Mouse (Mus musculus): ENCODE results near the gene Snx29.

DNA sequence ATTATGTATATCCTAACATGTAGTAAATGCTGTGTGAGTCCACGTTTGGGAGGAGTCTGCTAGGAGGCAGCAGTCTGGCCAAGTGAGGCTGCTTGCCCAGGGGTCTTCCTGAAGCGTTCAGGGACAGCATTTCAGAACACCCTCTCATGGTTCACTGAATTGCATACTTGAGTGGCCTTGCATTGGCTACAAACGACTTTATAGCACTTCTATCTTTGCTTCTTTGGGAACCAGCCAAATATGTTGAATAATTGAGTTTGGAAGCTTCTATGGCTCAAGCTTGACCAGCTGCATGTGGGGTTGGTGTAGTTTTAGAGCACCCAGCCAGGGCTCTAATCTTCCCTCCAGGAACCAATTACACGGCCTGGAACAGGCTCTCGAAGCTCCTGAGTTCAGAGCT is 307.8 kb downstream of the Snx29 start:
- no peak for TF ChIP-seq POLR2A (IDR thresholded peaks at IDR 0.05; ENCODE audit: borderline replicate concordance, insufficient read depth, low read length)
- no peak for TF ChIP-seq CTCF (IDR thresholded peaks at IDR 0.05; ENCODE audit: borderline replicate concordance, insufficient read depth, low read depth, low read length)
